ENCODE assay signal across 16 mouse cellular contexts in genomic region chr13:93984521-93984920, GRCm38 (mm10).
"Had no signal": no experiment of that assay in that cellular context is flagged by ENCODE, and none has a peak within 500 bp of the region (broad histone marks: within the 10 kb centered on the region; RNA-seq: fewer than 3 reads in every experiment).

No protein-coding gene starts in this region.

- H3K36me3 ChIP-seq: neural tube, embryonic 13.5 days; neural tube, embryonic 15.5 days; stomach, embryonic 15.5 days had no signal

- H3K9me3 ChIP-seq: neural tube, embryonic 13.5 days; neural tube, embryonic 15.5 days; stomach, embryonic 15.5 days had no signal

- DNase-seq: retina, postnatal 1 day; right cerebral cortex, adult 18-20 months; right cerebral cortex, postnatal 14 days; right cerebral cortex, postnatal 25 days; right cerebral cortex, postnatal 4 days; spleen, adult 18-20 months; thymus, adult 18-20 months; thymus, adult 2 months; thymus, postnatal 14 days; thymus, postnatal 25 days; thymus, postnatal 36 days; thymus, postnatal 4 days had no signal

- H3K4me1 ChIP-seq: neural tube, embryonic 13.5 days; neural tube, embryonic 15.5 days; stomach, embryonic 15.5 days had no signal

- H3K27ac ChIP-seq: neural tube, embryonic 13.5 days; neural tube, embryonic 15.5 days; stomach, embryonic 15.5 days; stomach, postnatal 0 days had no signal

- H3K9ac ChIP-seq: neural tube, embryonic 13.5 days; neural tube, embryonic 15.5 days; stomach, embryonic 15.5 days had no signal

- H3K27me3 ChIP-seq: neural tube, embryonic 13.5 days; neural tube, embryonic 15.5 days; stomach, embryonic 15.5 days had no signal

- H3K4me3 ChIP-seq: neural tube, embryonic 13.5 days; neural tube, embryonic 15.5 days; stomach, embryonic 15.5 days had no signal
